Mouse (Mus musculus): ENCODE results near the gene Metrnl.

GRCm38 (mm10) chr11:121673629-121674028 is 27.7 kb upstream of the Metrnl start:
- TF ChIP-seq CTCF (IDR thresholded peaks at IDR 0.05; ENCODE audit: insufficient read depth, low read depth, low read length) (no peak), POLR2A (IDR thresholded peaks at IDR 0.05; ENCODE audit: insufficient read depth, low read depth, low read length) (no peak)

Measured in olfactory bulb, adult 2 months (tissue).